Mouse (Mus musculus) adrenal gland, postnatal 25 days (tissue): ENCODE data around the gene Tamm41. TPM values are rescaled to one million over a fixed set of nuclear protein-coding genes. Genes with fewer than 3 reads are reported as not detected.

Experiments used
- DNase-seq: peaks from one replicate; pipeline ENCODE4 v3.0.0; 2021; ENCODE audit warnings: mixed read lengths
- long read RNA-seq: library from polyadenylated mRNA; stranded (forward); transcript quantifications from one replicate; pipeline ENCODE4 v2.0.0, GENCODE M21; 2021
- total RNA-seq: library from RNA; stranded (reverse); gene quantifications from 2 replicates; pipeline ENCODE4 v1.2.3, GENCODE M21; 2021

Tamm41 gene
- total RNA-seq: 14.3 and 19.9 TPM in 2 replicates
- long read RNA-seq, transcript Tamm41-201 (8 exons, 1,168 nt): major isoform, 12 of 14 reads
- long read RNA-seq, partial matches to known transcripts: 0 of 14 reads
- long read RNA-seq, other reads (novel, unspliced or antisense): 2 of 14 reads

GRCm38 (mm10) chr6:115037103-115038094, at the start of gene Tamm41:
TSS of gene Tamm41 (minus strand) at chr6:115037876.
- DNase-seq: peak; percentile 91

GRCm38 (mm10) chr6:115085274-115085841, 47.7 kb upstream of the Tamm41 start:
- no peak for DNase-seq

GRCm38 (mm10) chr6:115076781-115077575, 39.3 kb upstream of the Tamm41 start:
- no peak for DNase-seq

- peak; percentile 47 for DNase-seq
These were observed 34.3 kb upstream of the Tamm41 start for GRCm38 (mm10) chr6:115072024-115072423.

GRCm38 (mm10) chr6:115065411-115066241, 27.9 kb upstream of the Tamm41 start:
- DNase-seq: peak; percentile 37

- DNase-seq: no peak
These were observed 25.1 kb upstream of the Tamm41 start for GRCm38 (mm10) chr6:115062605-115063350.

GRCm38 (mm10) chr6:115059227-115059626, 21.6 kb upstream of the Tamm41 start:
- DNase-seq: no peak

- DNase-seq: no peak
These were observed 19.0 kb upstream of the Tamm41 start for GRCm38 (mm10) chr6:115056699-115057098.

- DNase-seq: no peak
These were observed 17.8 kb upstream of the Tamm41 start for GRCm38 (mm10) chr6:115055440-115055839.

GRCm38 (mm10) chr6:115051586-115052197, 14.0 kb upstream of the Tamm41 start:
- no peak for DNase-seq

GRCm38 (mm10) chr6:115049015-115049414, 11.3 kb upstream of the Tamm41 start:
- DNase-seq: peak; percentile 46

- no peak for DNase-seq
These were observed 10.1 kb upstream of the Tamm41 start for GRCm38 (mm10) chr6:115047816-115048215.

- no peak for DNase-seq
These were observed 8.4 kb upstream of the Tamm41 start for GRCm38 (mm10) chr6:115046064-115046463.

GRCm38 (mm10) chr6:115044709-115045108, 7.0 kb upstream of the Tamm41 start:
- no peak for DNase-seq

GRCm38 (mm10) chr6:115043657-115044500, 6.2 kb upstream of the Tamm41 start:
- DNase-seq: no peak

- DNase-seq: no peak
These were observed 4.9 kb upstream of the Tamm41 start for GRCm38 (mm10) chr6:115042609-115043008.

- DNase-seq: no peak
These were observed 4.2 kb downstream of the Tamm41 start for GRCm38 (mm10) chr6:115033441-115033840.

- no peak for DNase-seq
These were observed 7.6 kb downstream of the Tamm41 start for GRCm38 (mm10) chr6:115030098-115030497.

- DNase-seq: no peak
These were observed 8.4 kb downstream of the Tamm41 start for GRCm38 (mm10) chr6:115029248-115029647.
